Mouse (Mus musculus) limb, embryonic 11.5 days (tissue): ENCODE results near the gene Tmcc3. TPM values are rescaled to one million over a fixed set of nuclear protein-coding genes. Genes with fewer than 3 reads are reported as not detected.

Experiments
- ATAC-seq: fragments of 200-750 bp; cut with Nextera tagmentation; 2 replicates; pipeline ENCODE4 v1.8.0; 2017; ENCODE audit warnings: low read depth; ENCODE audit not compliant: insufficient number of reproducible peaks, low FRiP score, low TSS enrichment
- DNase-seq: peaks from one replicate; pipeline ENCODE4 v3.0.0-alpha.2; 2015; ENCODE audit warnings: low spot score
- H3K27ac ChIP-seq: fragments of 300-500 bp; sonication (generic); replicated peaks from 2 replicates; pipeline ENCODE4 v1.5.1; 2014; ENCODE audit warnings: low read depth, mild to moderate bottlenecking, low read length
- H3K27me3 ChIP-seq: fragments of 300-500 bp; sonication (generic); 2 replicates; pipeline ENCODE4 v1.6.1; 2014; ENCODE audit warnings: mild to moderate bottlenecking, low read length, mixed read lengths; ENCODE audit not compliant: control insufficient read depth, insufficient read depth
- H3K36me3 ChIP-seq: fragments of 300-500 bp; sonication (generic); 2 replicates; pipeline ENCODE4 v1.6.1; 2014; ENCODE audit warnings: mild to moderate bottlenecking, low read length, moderate library complexity, mixed read lengths; ENCODE audit not compliant: control insufficient read depth, insufficient read depth
- H3K4me1 ChIP-seq: fragments of 300-500 bp; sonication (generic); 2 replicates; pipeline ENCODE4 v1.6.1; 2014; ENCODE audit warnings: low read length, mixed read lengths; ENCODE audit not compliant: control insufficient read depth, insufficient read depth
- H3K4me2 ChIP-seq: fragments of 300-500 bp; sonication (generic); 2 replicates; pipeline ENCODE4 v1.6.1; 2014; ENCODE audit warnings: low read depth, mild to moderate bottlenecking, moderate library complexity; ENCODE audit not compliant: severe bottlenecking
- H3K4me3 ChIP-seq: fragments of 300-500 bp; sonication (generic); 2 replicates; pipeline ENCODE4 v1.5.1; 2014; ENCODE audit warnings: low read depth, low read length
- H3K9ac ChIP-seq: fragments of 300-500 bp; sonication (generic); 2 replicates; pipeline ENCODE4 v1.6.1; 2014; ENCODE audit warnings: mild to moderate bottlenecking, low read length
- H3K9me3 ChIP-seq: fragments of 300-500 bp; sonication (generic); 2 replicates; pipeline ENCODE4 v1.6.1; 2016; ENCODE audit warnings: low read length; ENCODE audit not compliant: control insufficient read depth
- WGBS: fragments of 180-500 bp; shearing (Covaris S2); extraction: QIAGEN DNeasy Blood & Tissue Kit; methylation state at CpG from one replicate; pipeline ENCODE4 v1.1.7; 2014; 5-methylcytosine and 5-hydroxymethylcytosine counted together
- polyA plus RNA-seq: library from polyadenylated mRNA; unstranded; fragments of >200 nt; fragmentation: Nextera tagmentation; extraction: Ambion mirVana; gene quantifications from 2 replicates; pipeline ENCODE4 v1.2.1, GENCODE M21; 2014

Gene Tmcc3
- polyA plus RNA-seq, 1 experiment from 2014 or later: 5.3 TPM

- Histone ChIP-seq H3K9me3 (no peaks in the 10 kb centered on the region), H3K27ac (no peak overlapping the region), H3K4me2 (no peak overlapping the region), H3K36me3 (no peaks in the 10 kb centered on the region), H3K27me3 (no peaks in the 10 kb centered on the region), H3K4me3 (no peak overlapping the region), H3K9ac (no peak overlapping the region), H3K4me1 (no peaks in the 10 kb centered on the region)
- ATAC-seq: no peak
- WGBS: 88% methylated on average over 10 of the region's 10 CpGs
- DNase-seq: no peak
Measured at GRCm38 (mm10) chr10:94501796-94502195, 190.0 kb downstream of the Tmcc3 start.

GRCm38 (mm10) chr10:94505248-94505772, 193.6 kb downstream of the Tmcc3 start:
- H3K27ac ChIP-seq: no peak overlapping the region
- no peaks in the 10 kb centered on the region for H3K36me3 ChIP-seq
- ATAC-seq (no peak), DNase-seq (no peak)
- no peaks in the 10 kb centered on the region for H3K27me3 ChIP-seq
- H3K4me3 ChIP-seq: no peak overlapping the region
- H3K9ac ChIP-seq: no peak overlapping the region
- WGBS: 82% methylated on average over 16 of the region's 16 CpGs
- no peaks in the 10 kb centered on the region for H3K9me3 ChIP-seq
- H3K4me2 ChIP-seq: no peak overlapping the region
- H3K4me1 ChIP-seq: no peaks in the 10 kb centered on the region

- H3K4me3 ChIP-seq: no peak overlapping the region
- no peak overlapping the region for H3K9ac ChIP-seq
- no peaks in the 10 kb centered on the region for H3K27me3 ChIP-seq
- H3K36me3 ChIP-seq: no peaks in the 10 kb centered on the region
- no peak for DNase-seq
- no peaks in the 10 kb centered on the region for H3K9me3 ChIP-seq
- H3K27ac ChIP-seq: no peak overlapping the region
- ATAC-seq: no peak
- no peak overlapping the region for H3K4me2 ChIP-seq
- WGBS: 66% methylated on average over 5 of the region's 5 CpGs
- H3K4me1 ChIP-seq: no peaks in the 10 kb centered on the region
Measured at GRCm38 (mm10) chr10:94508863-94509262, 197.1 kb downstream of the Tmcc3 start.

GRCm38 (mm10) chr10:94512771-94513170, 201.0 kb downstream of the Tmcc3 start:
- Histone ChIP-seq H3K9me3 (no peaks in the 10 kb centered on the region), H3K4me2 (no peak overlapping the region), H3K4me1 (peaks cover 10% of the 10 kb centered on the region; the same call in 1 of the 2 replicates), H3K27me3 (peaks cover 2% of the 10 kb centered on the region; the same call in 1 of the 2 replicates), H3K4me3 (no peak overlapping the region), H3K36me3 (no peaks in the 10 kb centered on the region), H3K27ac (no peak overlapping the region), H3K9ac (no peak overlapping the region)
- no peak for ATAC-seq
- DNase-seq: no peak
- WGBS: 80% methylated on average over 1 of the region's 1 CpGs

GRCm38 (mm10) chr10:94514091-94514505, 202.3 kb downstream of the Tmcc3 start:
- Histone ChIP-seq H3K27me3 (peaks cover 2% of the 10 kb centered on the region; the same call in 1 of the 2 replicates), H3K4me1 (peaks cover 10% of the 10 kb centered on the region; the same call in 1 of the 2 replicates), H3K4me3 (peak overlapping the region; percentile 76), H3K36me3 (no peaks in the 10 kb centered on the region), H3K9me3 (no peaks in the 10 kb centered on the region), H3K27ac (no peak overlapping the region), H3K4me2 (peak overlapping the region; percentile 91), H3K9ac (no peak overlapping the region)
- under 1% methylated on average over 12 of the region's 12 CpGs for WGBS
- DNase-seq (no peak), ATAC-seq (no peak)

- peak overlapping the region; percentile 91 for H3K4me2 ChIP-seq
- H3K27me3 ChIP-seq: peaks cover 2% of the 10 kb centered on the region; the same call in 1 of the 2 replicates
- peak; percentile 85 for ATAC-seq
- WGBS: under 1% methylated on average over 55 of the region's 71 CpGs
- H3K4me1 ChIP-seq: peaks cover 10% of the 10 kb centered on the region; the same call in 1 of the 2 replicates
- H3K36me3 ChIP-seq: no peaks in the 10 kb centered on the region
- DNase-seq: peak; percentile 72
- H3K27ac ChIP-seq: 0 out of 2 replicates have a peak overlapping the region, but pooled peaks have one; percentile 42
- peak overlapping the region; percentile 76 for H3K4me3 ChIP-seq
- H3K9me3 ChIP-seq: no peaks in the 10 kb centered on the region
- peak overlapping the region; percentile 70 for H3K9ac ChIP-seq
Measured at GRCm38 (mm10) chr10:94514506-94515178, 202.9 kb downstream of the Tmcc3 start.

- DNase-seq: peak; percentile 80
- WGBS: 0% methylated on average over 33 of the region's 34 CpGs
- H3K4me3 ChIP-seq: peak overlapping the region; percentile 76
- H3K27me3 ChIP-seq: peaks cover 2% of the 10 kb centered on the region; the same call in 1 of the 2 replicates
- H3K9me3 ChIP-seq: no peaks in the 10 kb centered on the region
- peaks cover 10% of the 10 kb centered on the region; the same call in 1 of the 2 replicates for H3K4me1 ChIP-seq
- ATAC-seq: peak; percentile 60
- peak overlapping the region; percentile 70 for H3K9ac ChIP-seq
- H3K36me3 ChIP-seq: no peaks in the 10 kb centered on the region
- H3K4me2 ChIP-seq: peak overlapping the region; percentile 91
- H3K27ac ChIP-seq: 0 out of 2 replicates have a peak overlapping the region, but pooled peaks have one; percentile 42
Measured at GRCm38 (mm10) chr10:94515179-94515545, 203.4 kb downstream of the Tmcc3 start.

- no peaks in the 10 kb centered on the region for H3K36me3 ChIP-seq
- H3K9me3 ChIP-seq: no peaks in the 10 kb centered on the region
- 0 out of 2 replicates have a peak, but pooled peaks have one; percentile 35 for ATAC-seq
- H3K4me3 ChIP-seq: peak overlapping the region; percentile 76
- no peak overlapping the region for H3K27ac ChIP-seq
- under 1% methylated on average over 10 of the region's 10 CpGs for WGBS
- no peak for DNase-seq
- H3K27me3 ChIP-seq: peaks cover 2% of the 10 kb centered on the region; the same call in 1 of the 2 replicates
- peaks cover 10% of the 10 kb centered on the region; the same call in 1 of the 2 replicates for H3K4me1 ChIP-seq
- peak overlapping the region; percentile 91 for H3K4me2 ChIP-seq
- H3K9ac ChIP-seq: peak overlapping the region; percentile 70
Measured at GRCm38 (mm10) chr10:94515583-94515982, 203.8 kb downstream of the Tmcc3 start.
